Mouse (Mus musculus) hindbrain, embryonic 16.5 days (tissue): ENCODE data around the gene Brd4. TPM values are rescaled to one million over a fixed set of nuclear protein-coding genes. Genes with fewer than 3 reads are reported as not detected.
A peak's percentile ranks its signal among the peaks of the same experiment; 100 is the strongest.

ENCODE experiments used
- ATAC-seq: fragments of 200-750 bp; cut with Nextera tagmentation; 2 replicates; pipeline ENCODE4 v1.8.0; 2017; ENCODE audit warnings: moderate TSS enrichment, moderate library complexity
- H3K27ac ChIP-seq: fragments of 300-500 bp; sonication (generic); 2 replicates; pipeline ENCODE4 v1.5.1; 2014; ENCODE audit warnings: low read depth, mild to moderate bottlenecking, control low read depth, low read length, moderate library complexity
- H3K27me3 ChIP-seq: fragments of 300-500 bp; sonication (generic); replicated peaks from 2 replicates; pipeline ENCODE4 v1.6.1; 2014; ENCODE audit warnings: low read length; ENCODE audit not compliant: control insufficient read depth, insufficient read depth
- H3K36me3 ChIP-seq: fragments of 300-500 bp; sonication (generic); 2 replicates; pipeline ENCODE4 v1.6.1; 2014; ENCODE audit warnings: mild to moderate bottlenecking, low read length, moderate library complexity, mixed read lengths; ENCODE audit not compliant: control insufficient read depth, insufficient read depth
- H3K4me1 ChIP-seq: fragments of 300-500 bp; sonication (generic); 2 replicates; pipeline ENCODE4 v1.6.1; 2014; ENCODE audit warnings: low read depth, low read length; ENCODE audit not compliant: control insufficient read depth, insufficient read depth
- H3K4me2 ChIP-seq: fragments of 300-500 bp; sonication (generic); 2 replicates; pipeline ENCODE4 v1.6.1; 2014; ENCODE audit warnings: mild to moderate bottlenecking, low read length, control low read depth, moderate library complexity
- H3K4me3 ChIP-seq: fragments of 300-500 bp; sonication (generic); 2 replicates; pipeline ENCODE4 v1.5.1; 2014; ENCODE audit warnings: mild to moderate bottlenecking, low read length, control low read depth, moderate library complexity
- H3K9ac ChIP-seq: fragments of 300-500 bp; sonication (generic); 2 replicates; pipeline ENCODE4 v1.6.1; 2014; ENCODE audit warnings: low read depth, mild to moderate bottlenecking, control low read depth, low read length, moderate library complexity
- H3K9me3 ChIP-seq: fragments of 300-500 bp; sonication (generic); 2 replicates; pipeline ENCODE4 v1.6.1; 2014; ENCODE audit warnings: mild to moderate bottlenecking, low read length, moderate library complexity; ENCODE audit not compliant: control insufficient read depth
- WGBS: fragments of 180-500 bp; shearing (Covaris S2); extraction: QIAGEN DNeasy Blood & Tissue Kit; methylation state at CpG from one replicate; pipeline ENCODE4 v1.1.7; 2014; 5-methylcytosine and 5-hydroxymethylcytosine counted together
- polyA plus RNA-seq: library from polyadenylated mRNA; unstranded; fragments of >200 nt; fragmentation: Nextera tagmentation; extraction: Ambion mirVana; gene quantifications from 2 replicates; pipeline ENCODE4 v1.2.1, GENCODE M21; 2015

Gene Brd4
- polyA plus RNA-seq = 72.9 and 92.7 TPM in 2 replicates

DNA sequence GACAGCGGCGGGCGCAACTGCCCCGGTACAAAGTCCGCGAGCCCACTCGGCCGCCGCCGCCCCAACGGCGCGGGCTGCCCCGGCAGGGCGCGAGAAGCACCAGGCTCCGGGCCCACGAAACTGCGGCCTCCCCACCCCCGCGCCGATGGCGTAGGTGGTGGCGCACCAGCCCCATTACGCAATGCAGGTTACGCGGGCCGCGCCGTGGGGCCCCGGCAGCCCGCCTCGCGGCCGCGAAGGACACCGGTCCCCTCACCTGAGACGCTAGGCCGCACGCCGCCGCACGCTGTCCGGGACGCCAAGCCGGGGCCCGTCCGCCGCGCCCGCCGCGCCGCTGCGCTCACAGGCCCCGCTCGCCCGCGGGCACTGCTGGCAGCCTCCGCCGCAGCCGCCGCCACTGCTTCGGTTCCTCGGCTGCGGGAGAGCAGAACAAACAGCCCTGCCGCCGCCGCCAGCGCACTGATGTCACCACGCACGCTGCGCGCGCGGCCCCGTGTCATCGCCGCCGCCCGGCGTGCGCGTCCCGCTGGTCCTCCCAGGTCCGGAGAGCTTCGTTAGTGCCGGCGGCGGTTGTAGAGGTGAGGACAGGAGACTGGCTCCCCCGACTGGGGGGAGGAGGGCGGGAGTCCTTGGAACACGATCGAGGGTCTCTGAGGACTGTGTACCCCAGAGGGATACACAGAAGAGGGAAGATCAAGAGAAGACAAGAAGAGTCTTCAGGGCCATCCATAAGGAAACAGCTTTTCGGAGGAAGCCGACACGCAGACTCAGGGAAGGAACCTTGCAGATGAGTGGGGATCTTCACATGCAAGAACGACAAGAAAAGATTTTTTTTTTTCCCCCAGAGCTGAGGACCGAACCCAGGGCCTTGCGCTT lies at the start of gene Brd4:
Gene Brd4, minus strand, starts transcription at position 461 of the 876 bp plus-strand sequence.
- Histone ChIP-seq H3K9me3 (no peaks in the 10 kb centered on the region), H3K27me3 (no peaks in the 10 kb centered on the region), H3K4me3 (peak within 1 kb of the TSS; percentile 60), H3K9ac (peak within 1 kb of the TSS; percentile 98), H3K4me1 (peaks cover 24% of the 10 kb centered on the region), H3K4me2 (peak within 1 kb of the TSS; percentile 77), H3K36me3 (no peaks in the 10 kb centered on the region), H3K27ac (peak within 1 kb of the TSS; percentile 100)
- under 1% methylated on average over 56 of the region's 100 CpGs for WGBS
- ATAC-seq = peak; percentile 92

DNA sequence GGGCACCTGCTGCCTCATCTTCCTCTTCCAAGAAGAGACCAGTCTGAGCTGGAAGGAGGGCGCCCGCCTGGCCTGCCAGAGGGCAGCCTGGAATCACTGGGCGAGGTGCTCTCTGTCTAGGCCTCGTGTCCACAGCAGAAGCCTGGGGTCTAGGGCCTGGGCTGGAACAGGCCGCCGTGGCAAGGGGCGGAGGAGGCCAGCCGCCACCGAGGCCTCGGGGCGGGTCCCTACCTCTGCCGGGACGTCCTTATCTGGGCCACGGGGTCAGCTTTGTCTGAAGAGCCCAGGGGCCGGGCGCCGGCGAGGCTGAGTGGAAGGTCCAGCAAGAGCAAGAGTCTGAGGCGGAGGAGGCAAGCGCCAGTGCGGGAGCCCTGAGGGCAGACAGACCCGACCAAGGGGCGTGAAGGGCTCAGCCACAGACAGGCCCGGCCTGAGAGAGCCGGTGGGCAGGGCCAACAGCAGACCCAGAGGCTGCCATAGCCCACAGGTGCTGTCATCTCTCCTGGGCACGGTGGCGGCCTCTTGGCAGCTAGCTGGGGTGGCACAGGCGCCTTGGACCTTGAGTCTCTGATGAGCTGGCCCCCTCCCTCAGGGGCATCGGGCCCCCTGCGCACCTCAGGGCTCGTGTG lies 49.3 kb upstream of the Brd4 start:
- H3K4me3 ChIP-seq = no peak overlapping the region
- H3K36me3 ChIP-seq = peaks cover 56% of the 10 kb centered on the region
- no peaks in the 10 kb centered on the region for H3K4me1 ChIP-seq
- H3K4me2 ChIP-seq = no peak overlapping the region
- no peak overlapping the region for H3K9ac ChIP-seq
- 88% methylated on average over 31 of the region's 31 CpGs for WGBS
- H3K27me3 ChIP-seq = no peaks in the 10 kb centered on the region
- H3K27ac ChIP-seq = no peak overlapping the region
- H3K9me3 ChIP-seq = no peaks in the 10 kb centered on the region
- 0 out of 2 replicates have a peak, but pooled peaks have one; percentile 22 for ATAC-seq

DNA sequence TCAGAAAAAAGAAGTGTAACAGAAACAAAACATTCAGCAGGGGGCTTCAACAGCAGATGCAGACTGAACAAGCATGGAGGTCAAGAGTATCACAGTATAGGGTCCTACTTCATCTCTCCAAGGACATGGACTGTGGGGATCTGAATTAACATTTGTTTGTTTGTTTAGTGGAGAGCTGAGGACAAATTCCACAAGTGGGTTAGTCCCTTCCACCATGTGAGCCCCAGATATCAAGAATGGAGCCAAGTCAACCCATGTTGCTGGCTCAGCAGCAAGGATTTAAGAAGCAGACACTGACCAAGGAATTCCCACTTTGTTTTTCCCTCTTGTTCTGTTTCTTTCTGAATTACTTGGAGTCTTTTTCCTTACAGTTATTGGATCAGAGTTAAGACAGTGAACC lies 43.0 kb upstream of the Brd4 start:
- no peak overlapping the region for H3K4me2 ChIP-seq
- no peak overlapping the region for H3K27ac ChIP-seq
- no peaks in the 10 kb centered on the region for H3K27me3 ChIP-seq
- no peaks in the 10 kb centered on the region for H3K9me3 ChIP-seq
- peaks cover 19% of the 10 kb centered on the region for H3K36me3 ChIP-seq
- no peak for ATAC-seq
- H3K9ac ChIP-seq = no peak overlapping the region
- H3K4me3 ChIP-seq = no peak overlapping the region
- H3K4me1 ChIP-seq = no peaks in the 10 kb centered on the region

DNA sequence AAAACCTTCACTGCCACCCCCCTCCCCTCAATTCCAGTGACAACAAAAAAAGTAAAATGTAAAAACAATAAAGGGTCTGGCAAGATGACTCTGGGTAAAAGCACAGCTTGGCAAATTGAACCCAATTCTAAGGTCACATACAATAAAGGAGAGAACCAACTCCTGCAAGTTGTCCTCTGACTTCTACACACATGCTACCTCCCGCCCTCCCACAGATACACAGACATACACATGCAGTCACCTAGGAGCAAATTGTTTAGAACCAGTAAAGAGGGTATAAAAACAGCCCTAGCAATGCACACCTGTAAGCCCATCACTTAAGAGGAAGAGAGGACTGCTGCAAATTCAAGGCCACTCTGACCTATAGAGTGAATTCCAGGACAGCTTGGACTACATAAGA lies 38.3 kb upstream of the Brd4 start:
- Histone ChIP-seq H3K36me3 (peaks cover 12% of the 10 kb centered on the region), H3K4me2 (no peak overlapping the region), H3K4me1 (peaks cover 9% of the 10 kb centered on the region), H3K9me3 (no peaks in the 10 kb centered on the region), H3K9ac (no peak overlapping the region), H3K27ac (no peak overlapping the region), H3K4me3 (no peak overlapping the region), H3K27me3 (no peaks in the 10 kb centered on the region)
- WGBS = 94% methylated on average over 1 of the region's 1 CpGs
- no peak for ATAC-seq

DNA sequence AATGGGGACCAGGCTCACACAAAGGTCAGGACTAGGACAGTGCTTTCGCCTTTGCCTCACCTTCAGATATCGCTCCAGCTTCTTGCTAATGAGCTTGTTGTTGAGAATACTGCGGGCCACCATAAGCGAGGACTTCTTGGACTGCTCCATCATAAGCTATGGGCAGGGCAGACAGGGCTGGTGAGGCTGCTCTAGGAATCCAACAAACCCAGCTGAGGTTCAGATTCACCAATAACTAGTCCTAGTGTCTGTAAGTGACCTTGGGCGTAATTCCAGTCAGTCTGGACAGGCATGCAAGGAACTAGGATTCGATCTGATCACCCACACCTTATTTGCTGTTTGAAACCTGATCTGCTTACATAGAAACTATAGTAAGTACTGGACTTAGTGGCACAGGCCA lies 37.3 kb upstream of the Brd4 start:
- peaks cover 9% of the 10 kb centered on the region for H3K4me1 ChIP-seq
- peaks cover 15% of the 10 kb centered on the region for H3K36me3 ChIP-seq
- H3K9me3 ChIP-seq = no peaks in the 10 kb centered on the region
- H3K9ac ChIP-seq = peak overlapping the region; percentile 78
- H3K27me3 ChIP-seq = no peaks in the 10 kb centered on the region
- H3K4me3 ChIP-seq = peak overlapping the region; percentile 78
- no peak; the same call in 1 of the 2 replicates for ATAC-seq
- WGBS = 25% methylated on average over 6 of the region's 6 CpGs
- H3K27ac ChIP-seq = peak overlapping the region; percentile 82
- peak overlapping the region; percentile 67 for H3K4me2 ChIP-seq

DNA sequence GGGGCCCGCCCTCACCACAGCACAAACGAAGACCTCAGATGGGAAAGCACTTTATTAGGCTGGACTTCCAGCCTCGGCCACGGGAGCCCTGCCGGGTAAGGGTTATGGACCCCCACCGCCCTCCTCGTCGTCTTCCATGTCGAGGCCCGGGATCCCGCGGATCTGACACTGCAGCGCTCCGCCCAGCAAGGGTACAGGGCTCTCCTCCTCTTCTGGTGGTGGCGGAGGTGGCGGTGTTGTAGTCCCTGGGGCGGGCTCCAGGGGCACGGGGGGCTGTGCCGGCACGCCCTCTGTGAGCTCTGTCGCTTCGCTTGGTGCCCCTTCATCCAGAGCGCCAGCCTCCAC lies 36.8 kb upstream of the Brd4 start:
- 0% methylated on average over 12 of the region's 23 CpGs for WGBS
- peak overlapping the region; percentile 78 for H3K9ac ChIP-seq
- H3K27me3 ChIP-seq = no peaks in the 10 kb centered on the region
- peak; percentile 77 for ATAC-seq
- H3K9me3 ChIP-seq = no peaks in the 10 kb centered on the region
- peak overlapping the region; percentile 78 for H3K4me3 ChIP-seq
- H3K27ac ChIP-seq = peak overlapping the region; percentile 82
- H3K36me3 ChIP-seq = peaks cover 15% of the 10 kb centered on the region
- H3K4me1 ChIP-seq = peaks cover 9% of the 10 kb centered on the region
- H3K4me2 ChIP-seq = peak overlapping the region; percentile 67

DNA sequence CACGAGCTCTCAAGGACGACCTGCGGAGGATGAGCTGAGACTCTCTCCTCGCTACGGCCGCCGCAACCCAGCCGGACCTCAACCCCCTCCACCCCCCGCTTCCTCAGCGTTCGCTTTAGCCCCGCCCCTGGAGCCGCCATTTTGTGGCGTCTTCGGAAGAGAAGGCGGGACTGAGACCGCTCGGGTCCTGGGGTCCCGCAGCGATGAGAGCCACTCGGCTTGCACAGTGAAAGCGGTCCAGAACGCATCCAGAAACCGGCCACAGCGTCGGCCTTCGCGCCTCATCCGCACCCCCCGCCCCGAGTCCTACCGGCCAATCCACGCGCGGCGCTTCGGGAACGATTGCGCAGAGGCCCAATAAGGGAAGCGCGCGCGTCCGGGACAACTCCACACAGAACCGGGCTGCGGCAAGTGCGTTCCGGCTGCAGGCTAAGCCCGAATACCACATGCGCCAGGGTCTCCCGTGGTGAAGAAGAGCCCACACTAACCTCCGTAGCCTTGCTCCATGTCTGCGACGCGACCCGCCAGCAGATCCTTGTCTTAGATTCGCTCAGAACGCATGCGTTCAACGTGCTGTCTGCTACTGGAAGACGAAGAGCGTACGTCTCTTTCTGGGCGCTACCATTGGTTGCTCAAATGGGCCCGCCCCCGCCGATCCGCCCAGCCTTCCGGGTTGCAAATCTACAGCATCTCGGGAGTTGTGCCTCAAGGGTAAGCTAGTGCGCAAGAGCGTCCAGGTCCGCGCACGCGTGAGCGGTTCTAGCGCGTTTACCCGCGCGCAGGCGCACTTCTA lies 36.3 kb upstream of the Brd4 start, which contains the start of gene Akap8:
Gene Akap8, minus strand, starts transcription at position 642 of the 793 bp plus-strand sequence.
- peak; percentile 98 for ATAC-seq
- no peaks in the 10 kb centered on the region for H3K27me3 ChIP-seq
- H3K9ac ChIP-seq = peak within 1 kb of the TSS; percentile 86
- H3K36me3 ChIP-seq = peaks cover 17% of the 10 kb centered on the region
- H3K27ac ChIP-seq = peak within 1 kb of the TSS; percentile 95
- WGBS = under 1% methylated on average over 64 of the region's 83 CpGs
- peaks cover 9% of the 10 kb centered on the region for H3K4me1 ChIP-seq
- no peaks in the 10 kb centered on the region for H3K9me3 ChIP-seq
- H3K4me3 ChIP-seq = peak within 1 kb of the TSS; percentile 78
- H3K4me2 ChIP-seq = peak within 1 kb of the TSS; percentile 81

DNA sequence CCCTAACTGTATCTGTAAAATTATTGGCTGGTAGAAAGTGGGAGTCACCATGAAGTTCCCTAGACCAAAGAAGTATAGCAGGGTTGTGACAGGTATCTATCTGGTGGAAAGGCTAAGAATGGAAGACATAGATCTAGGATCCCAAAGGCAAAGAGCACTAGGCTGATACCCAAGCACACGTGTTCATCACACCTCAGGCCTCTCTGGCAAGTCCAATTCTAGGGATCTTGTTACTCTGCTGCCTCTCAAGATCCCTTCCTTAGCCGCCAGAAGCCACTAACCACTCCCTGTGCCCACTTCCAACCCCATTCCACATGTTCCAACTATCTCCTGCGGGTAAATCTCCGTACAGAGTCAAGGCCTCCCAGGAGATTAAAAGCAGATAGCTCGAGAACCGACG lies 35.4 kb upstream of the Brd4 start:
- under 1% methylated on average over 7 of the region's 7 CpGs for WGBS
- no peak for ATAC-seq

More for the DNA sequence above, 35.4 kb upstream of the Brd4 start:
- Histone ChIP-seq H3K9ac (peak overlapping the region; percentile 86), H3K4me2 (peak overlapping the region; percentile 81), H3K4me1 (peaks cover 9% of the 10 kb centered on the region), H3K36me3 (peaks cover 20% of the 10 kb centered on the region), H3K9me3 (no peaks in the 10 kb centered on the region), H3K4me3 (peak overlapping the region; percentile 78), H3K27me3 (no peaks in the 10 kb centered on the region), H3K27ac (peak overlapping the region; percentile 95)
